Mouse (Mus musculus) cortical plate, adult 2 months (tissue): ENCODE data around the gene Foxo6. TPM values are rescaled to one million over a fixed set of nuclear protein-coding genes. Genes with fewer than 3 reads are reported as not detected.

ENCODE experiments used
- H3K27ac ChIP-seq: fragments of 200-500 bp; 2 replicates; pipeline ENCODE4 v1.5.1; 2012; ENCODE audit warnings: low read length, control low read depth, inconsistent platforms; ENCODE audit not compliant: insufficient read depth
- H3K4me1 ChIP-seq: fragments of 200-500 bp; 2 replicates; pipeline ENCODE4 v1.6.1; 2011; ENCODE audit warnings: low read length; ENCODE audit not compliant: control insufficient read depth, insufficient read depth
- H3K4me3 ChIP-seq: fragments of 200-500 bp; 2 replicates; pipeline ENCODE4 v1.5.1; 2011; ENCODE audit warnings: mild to moderate bottlenecking, low read length, control low read depth; ENCODE audit not compliant: insufficient read depth
- CTCF ChIP-seq: fragments of 200-500 bp; IDR thresholded peaks from 2 replicates; pipeline ENCODE4 v1.5.1; 2011; ENCODE audit warnings: mild to moderate bottlenecking, control low read depth, low read length; ENCODE audit not compliant: insufficient read depth; ENCODE audit errors: extremely low read depth
- POLR2A ChIP-seq: fragments of 200-500 bp; IDR thresholded peaks from 2 replicates; pipeline ENCODE4 v1.6.1; 2011; ENCODE audit warnings: mild to moderate bottlenecking, low read length, control low read depth; ENCODE audit not compliant: insufficient read depth; ENCODE audit errors: extremely low read depth
- polyA plus RNA-seq: library from polyadenylated mRNA; depleted of rRNA; stranded (reverse); fragments of >200 nt; gene quantifications from 2 replicates; pipeline ENCODE4 v1.2.3, GENCODE M21; 2012

Gene Foxo6
- polyA plus RNA-seq, 1 experiment, result 8.5 TPM

DNA sequence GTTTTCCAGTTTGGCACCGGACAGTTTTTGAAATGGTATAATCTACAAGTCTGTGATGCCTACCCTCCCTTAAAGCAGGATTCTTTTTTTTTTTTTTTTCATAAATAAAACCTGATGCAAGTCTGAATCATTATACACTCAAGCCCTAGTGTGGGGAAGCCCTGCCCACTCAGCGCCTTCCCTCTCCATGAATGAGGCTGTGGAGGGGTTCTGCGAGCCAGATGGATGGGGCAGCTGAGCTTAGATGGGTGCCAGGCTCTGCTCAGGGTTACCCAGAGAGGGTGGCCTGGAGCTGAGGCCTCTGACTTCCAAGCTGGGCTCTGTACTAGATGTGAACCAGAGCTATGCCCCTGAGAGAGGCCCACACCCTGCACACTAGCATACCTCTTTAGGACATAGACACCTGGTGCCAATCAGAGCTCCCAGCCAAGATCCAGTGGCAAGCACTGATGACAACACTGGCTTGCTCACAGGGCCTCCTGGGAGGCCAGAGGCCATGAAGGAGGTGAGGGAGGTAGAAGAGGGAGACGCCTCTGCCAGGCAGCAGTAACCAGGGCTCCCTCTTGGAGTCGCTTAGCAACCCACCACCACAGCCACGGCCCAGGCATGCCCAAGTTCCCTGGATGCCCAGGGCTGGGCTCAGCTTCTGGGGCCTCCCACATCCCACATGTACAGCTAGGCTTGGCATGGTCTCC, 15.1 kb downstream of the Foxo6 start:
- Histone ChIP-seq H3K4me3 (no peak overlapping the region), H3K4me1 (0 out of 2 replicates have a peak, but pooled peaks cover 1% of the 10 kb centered on the region), H3K27ac (no peak overlapping the region)
- TF ChIP-seq POLR2A, result no peak
- TF ChIP-seq CTCF, result no peak

DNA sequence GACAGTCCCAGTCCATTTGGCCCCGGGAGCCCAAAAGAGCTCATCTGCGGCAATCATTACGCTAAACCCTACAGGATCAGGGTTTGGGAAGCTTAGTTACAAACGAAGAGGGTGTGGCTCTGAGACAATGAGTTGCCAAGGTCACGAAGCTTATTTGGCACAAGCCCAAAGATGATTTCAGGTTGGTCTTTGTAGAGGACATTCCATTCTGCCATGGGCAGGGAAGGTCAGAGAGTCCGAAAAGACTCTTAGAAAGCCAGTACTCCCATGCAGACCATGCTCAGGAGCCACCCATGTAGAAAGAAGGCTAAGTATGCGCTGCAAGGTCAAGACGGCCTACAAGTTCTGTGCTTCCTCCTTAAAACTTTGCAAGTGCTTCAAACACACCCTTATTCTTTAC, 15.9 kb downstream of the Foxo6 start:
- TF ChIP-seq CTCF, result no peak
- TF ChIP-seq POLR2A, result no peak
- H3K4me1 ChIP-seq, result 0 out of 2 replicates have a peak, but pooled peaks cover 1% of the 10 kb centered on the region
- H3K27ac ChIP-seq, result no peak overlapping the region
- H3K4me3 ChIP-seq, result no peak overlapping the region

DNA sequence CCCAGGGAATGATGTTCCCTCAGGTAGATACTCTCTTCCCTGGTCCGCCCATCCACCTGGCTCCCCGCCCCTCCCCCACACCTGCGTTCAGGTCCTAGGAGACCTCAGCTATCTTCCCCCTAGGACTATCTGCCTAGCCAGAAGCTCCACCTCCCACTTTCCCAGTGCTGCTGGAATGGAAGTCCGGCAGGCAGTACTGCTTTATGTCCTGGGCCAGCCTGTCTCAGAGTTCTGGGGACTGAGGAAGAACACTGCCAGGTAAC, 16.3 kb downstream of the Foxo6 start:
- H3K27ac ChIP-seq, result no peak overlapping the region
- 0 out of 2 replicates have a peak, but pooled peaks cover 1% of the 10 kb centered on the region for H3K4me1 ChIP-seq
- no peak overlapping the region for H3K4me3 ChIP-seq
- TF ChIP-seq CTCF (no peak), POLR2A (no peak)

DNA sequence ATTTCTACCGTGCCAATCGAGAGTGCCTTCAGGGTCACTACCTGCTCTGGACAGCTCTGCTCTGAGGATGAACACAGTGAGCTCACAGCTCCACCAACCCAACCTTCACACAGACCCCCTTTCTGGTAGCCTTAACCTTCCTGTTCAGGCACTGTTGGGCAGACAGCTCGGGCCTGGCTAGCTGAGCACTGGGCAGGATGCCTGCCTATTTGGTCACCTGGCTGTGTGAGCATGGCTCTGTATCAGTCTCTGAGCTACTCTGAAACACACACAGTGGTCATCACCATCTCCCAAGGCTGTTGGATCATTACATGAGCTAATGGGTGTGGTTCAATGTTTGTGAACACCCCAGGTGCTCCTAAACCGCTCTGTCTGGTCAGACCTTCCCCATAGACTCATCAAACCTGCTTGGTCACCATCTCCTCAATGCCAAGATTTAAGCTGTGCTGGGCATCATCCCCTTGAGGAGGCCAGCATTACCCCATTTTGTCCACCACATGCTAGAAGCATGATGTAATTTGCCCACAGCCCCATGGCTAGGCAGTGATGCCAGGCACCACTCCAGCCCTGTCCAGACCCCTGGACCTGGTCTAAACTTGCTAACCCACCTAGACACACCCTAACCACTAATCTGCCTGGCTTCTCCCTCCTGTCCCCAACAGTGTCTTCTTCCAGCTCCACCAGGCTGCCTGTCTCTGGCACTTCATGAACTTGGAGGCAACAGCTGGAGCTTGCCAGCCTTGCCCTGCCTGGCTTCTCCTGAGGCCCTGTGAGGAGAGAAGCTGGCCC, 16.8 kb downstream of the Foxo6 start:
- Histone ChIP-seq H3K27ac (no peak overlapping the region), H3K4me1 (0 out of 2 replicates have a peak, but pooled peaks cover 1% of the 10 kb centered on the region), H3K4me3 (no peak overlapping the region)
- no peak for TF ChIP-seq POLR2A
- TF ChIP-seq CTCF, result no peak

DNA sequence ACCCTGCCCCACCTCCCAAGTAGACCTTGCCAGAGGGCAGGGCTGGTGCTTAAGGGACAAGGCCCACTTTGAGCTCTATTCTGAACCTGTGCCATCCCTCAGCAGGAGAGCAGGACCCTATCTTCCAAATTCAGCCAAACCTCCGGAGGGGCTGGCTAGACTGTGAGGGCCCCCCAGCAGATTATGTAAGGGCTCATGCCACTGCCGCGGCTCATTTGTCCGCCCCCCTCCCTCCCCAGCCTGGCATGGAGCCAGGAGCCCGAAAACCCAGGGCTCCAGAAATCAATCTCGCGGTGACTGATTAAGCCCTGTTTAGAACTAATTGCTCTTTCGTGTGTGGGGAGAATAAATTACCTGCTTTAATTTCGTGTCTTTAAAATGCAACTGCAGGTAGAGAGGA, 17.7 kb downstream of the Foxo6 start:
- TF ChIP-seq POLR2A, result no peak
- no peak for TF ChIP-seq CTCF
- Histone ChIP-seq H3K4me1 (0 out of 2 replicates have a peak, but pooled peaks cover 1% of the 10 kb centered on the region), H3K27ac (no peak overlapping the region), H3K4me3 (no peak overlapping the region)

DNA sequence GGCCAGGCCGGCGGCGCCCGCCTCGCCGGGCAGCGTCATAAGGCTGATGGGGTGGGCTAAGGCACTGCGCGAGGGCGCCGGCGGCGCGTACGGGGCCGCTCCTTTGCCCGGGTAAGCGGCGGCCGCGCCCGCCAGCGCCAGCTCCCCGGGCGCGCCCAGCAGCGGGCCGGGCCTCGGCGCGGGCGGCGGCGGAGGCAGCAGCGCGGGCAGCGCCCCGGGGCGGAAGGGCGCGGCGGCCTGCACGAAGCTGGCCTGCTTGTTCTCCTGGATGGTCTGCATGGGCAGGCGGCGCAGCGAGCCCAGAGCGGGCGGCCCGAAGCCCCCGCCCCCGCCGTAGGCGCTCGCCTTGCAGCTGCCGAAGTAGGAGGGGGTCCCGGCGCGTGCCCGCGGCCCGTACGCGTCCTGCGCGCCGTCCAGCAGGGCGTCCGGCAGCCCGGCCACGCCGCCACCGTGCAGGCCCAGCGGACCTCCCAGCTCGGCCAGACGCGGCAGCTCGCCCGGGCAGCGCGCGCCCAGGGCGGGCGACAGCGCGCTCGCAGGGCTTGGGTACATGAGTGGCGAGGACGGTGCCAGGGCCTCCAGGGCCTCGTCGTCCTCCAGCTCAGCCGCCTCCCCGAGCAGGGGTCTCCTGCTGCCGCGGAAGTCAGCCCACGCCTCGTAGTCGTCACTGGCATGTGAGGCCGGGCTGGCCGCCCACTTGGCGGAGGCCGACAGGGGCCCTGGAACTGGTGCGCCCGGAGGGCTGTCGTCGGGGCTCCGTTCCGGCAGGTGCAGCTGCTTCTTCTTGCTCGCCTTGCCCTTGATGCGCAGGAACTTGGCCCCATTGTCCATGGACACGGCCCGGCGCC, 18.7 kb downstream of the Foxo6 start:
- TF ChIP-seq CTCF (no peak), POLR2A (no peak)
- H3K4me1 ChIP-seq, result 0 out of 2 replicates have a peak, but pooled peaks cover 1% of the 10 kb centered on the region
- H3K27ac ChIP-seq, result no peak overlapping the region
- H3K4me3 ChIP-seq, result no peak overlapping the region

DNA sequence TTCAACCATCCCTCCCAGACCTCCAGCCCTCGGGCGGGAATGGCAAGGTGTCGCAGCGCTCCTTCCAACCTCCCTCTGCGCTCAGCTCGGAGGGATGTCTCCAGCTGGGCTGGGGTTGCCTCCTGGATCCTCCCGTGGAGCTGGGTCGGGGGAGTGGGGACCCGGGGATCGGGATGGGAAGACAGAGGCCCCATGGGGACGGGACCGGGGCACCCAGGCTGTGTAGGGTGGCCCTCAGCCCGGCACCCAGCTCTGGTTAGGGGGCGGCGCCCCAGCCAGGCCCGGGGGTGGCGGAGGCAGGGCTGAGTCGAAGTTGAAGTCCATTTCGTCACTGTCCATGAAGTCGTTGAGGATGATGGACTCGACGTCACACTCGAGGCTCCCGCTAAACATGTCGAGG, 19.5 kb downstream of the Foxo6 start:
- H3K4me3 ChIP-seq, result no peak overlapping the region
- H3K27ac ChIP-seq, result no peak overlapping the region
- peaks cover 3% of the 10 kb centered on the region; the same call in 1 of the 2 replicates for H3K4me1 ChIP-seq
- TF ChIP-seq POLR2A, result no peak
- TF ChIP-seq CTCF, result no peak

DNA sequence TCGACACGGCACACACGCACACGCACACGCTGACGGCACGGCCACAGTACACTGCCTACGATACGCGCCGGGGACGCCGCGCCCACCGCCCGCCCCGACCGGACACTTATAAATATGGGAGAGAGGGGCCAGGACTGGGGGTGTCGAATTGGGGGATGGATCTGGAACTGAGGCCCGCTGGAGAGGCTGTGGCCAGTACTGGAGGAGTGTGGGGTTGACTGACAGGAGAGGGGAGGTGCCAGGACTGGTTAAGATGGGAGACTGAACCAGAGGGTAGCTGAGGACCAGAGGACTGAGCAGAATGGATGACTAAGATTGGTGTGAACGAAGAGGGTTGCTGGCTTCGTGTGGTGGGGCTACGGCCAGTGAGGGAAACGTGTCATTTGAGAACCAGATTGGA, 20.0 kb downstream of the Foxo6 start:
- no peak overlapping the region for H3K27ac ChIP-seq
- no peak for TF ChIP-seq CTCF
- H3K4me1 ChIP-seq, result peaks cover 3% of the 10 kb centered on the region; the same call in 1 of the 2 replicates
- no peak overlapping the region for H3K4me3 ChIP-seq

DNA sequence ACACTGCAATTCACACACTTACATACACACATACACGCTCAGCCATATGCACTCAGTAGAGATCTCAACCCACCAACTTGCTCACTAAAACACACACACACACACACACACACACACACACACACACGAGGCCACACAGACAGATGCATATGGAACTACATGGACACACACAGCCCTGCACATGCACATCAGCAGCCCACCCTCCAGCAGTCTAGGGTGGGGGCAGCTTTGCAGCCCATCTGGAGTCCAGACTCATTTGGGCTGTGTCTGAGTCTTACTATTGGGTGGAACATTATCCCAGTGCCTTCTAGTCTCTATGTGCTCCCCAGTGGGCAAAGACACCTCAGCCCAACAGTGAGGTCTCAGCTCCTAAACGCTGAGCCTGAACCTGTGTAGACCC, 23.0 kb downstream of the Foxo6 start:
- TF ChIP-seq POLR2A, result no peak
- TF ChIP-seq CTCF, result no peak
- Histone ChIP-seq H3K27ac (no peak overlapping the region), H3K4me3 (no peak overlapping the region), H3K4me1 (peaks cover 10% of the 10 kb centered on the region)

DNA sequence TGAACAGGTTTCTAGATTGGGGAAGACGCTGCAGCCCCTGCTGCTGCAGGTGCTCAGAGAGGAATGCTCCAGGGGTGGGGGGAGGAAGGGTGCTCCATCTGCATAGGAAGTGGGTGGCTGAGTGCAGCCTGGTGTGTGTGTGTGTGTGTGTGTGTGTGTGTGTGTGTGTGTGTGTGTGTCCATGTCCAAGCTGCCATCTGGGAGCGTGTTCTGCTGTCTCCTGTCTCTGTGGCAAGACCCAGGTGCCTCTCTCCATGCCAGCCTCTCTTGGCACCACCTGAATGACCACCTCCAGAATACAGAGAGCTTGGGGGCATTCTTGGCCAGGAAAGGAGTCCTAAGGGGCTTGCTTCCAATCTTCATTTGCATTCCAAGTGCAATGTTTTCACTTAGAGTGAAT, 24.4 kb downstream of the Foxo6 start:
- Histone ChIP-seq H3K27ac (no peak overlapping the region), H3K4me1 (peaks cover 12% of the 10 kb centered on the region), H3K4me3 (no peak overlapping the region)
- TF ChIP-seq POLR2A, result no peak
- no peak for TF ChIP-seq CTCF
